Mouse (Mus musculus): ENCODE measurements at regions not wholly inside any gene's neighbourhood (a gene's known extent, or its start where the extent isn't known, plus 50 kb on each side); places are given as distances from the start of the nearest gene placed in this dataset.

GRCm38 (mm10) chr11:17555276-17555675 is 297.9 kb downstream of the C1d start:
- TF ChIP-seq CTCF (IDR thresholded peaks at IDR 0.05; ENCODE audit: extremely low read depth, insufficient read depth, low read length) = no peak
- no peak for TF ChIP-seq POLR2A (IDR thresholded peaks at IDR 0.05; ENCODE audit: extremely low read depth, insufficient read depth, low read length)
